Mouse (Mus musculus): ENCODE data around the gene Pde3b.

DNA sequence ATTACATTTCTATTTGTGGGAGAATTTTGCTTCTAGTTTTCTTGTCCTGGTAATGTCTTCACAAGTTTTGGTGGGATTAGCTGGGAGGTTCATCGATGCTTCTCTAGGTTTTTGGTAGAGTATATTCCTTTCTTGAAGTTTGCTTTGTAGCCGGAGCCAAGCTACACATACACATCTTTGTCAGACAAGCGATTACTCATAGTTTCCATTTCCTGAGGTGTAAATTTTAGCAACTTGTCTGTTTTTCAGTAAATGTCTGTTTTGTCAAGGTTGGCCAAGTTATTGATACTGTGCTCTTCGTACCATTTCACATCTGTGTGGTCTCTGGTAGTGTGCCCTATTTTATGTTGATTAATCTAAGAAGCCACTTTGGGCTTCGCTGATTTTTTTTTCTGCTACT lies 166.1 kb downstream of the Pde3b start:
- no peak for TF ChIP-seq CTCF (IDR thresholded peaks at IDR 0.05; ENCODE audit: extremely low read depth, insufficient read length, insufficient replicate concordance, low read depth, low read length)
- TF ChIP-seq POLR2A (IDR thresholded peaks at IDR 0.05; ENCODE audit: low read depth, low read length) = no peak
